Mouse (Mus musculus): ENCODE measurements at regions not wholly inside any gene's neighbourhood (a gene's known extent, or its start where the extent isn't known, plus 50 kb on each side); places are given as distances from the start of the nearest gene placed in this dataset.
A peak's percentile ranks its signal among the peaks of the same experiment; 100 is the strongest.
"Not testable (repeated sequence)": the region's sequence is repeated elsewhere in the genome, so short reads cannot be mapped to it uniquely, and the experiment has no call there.

DNA sequence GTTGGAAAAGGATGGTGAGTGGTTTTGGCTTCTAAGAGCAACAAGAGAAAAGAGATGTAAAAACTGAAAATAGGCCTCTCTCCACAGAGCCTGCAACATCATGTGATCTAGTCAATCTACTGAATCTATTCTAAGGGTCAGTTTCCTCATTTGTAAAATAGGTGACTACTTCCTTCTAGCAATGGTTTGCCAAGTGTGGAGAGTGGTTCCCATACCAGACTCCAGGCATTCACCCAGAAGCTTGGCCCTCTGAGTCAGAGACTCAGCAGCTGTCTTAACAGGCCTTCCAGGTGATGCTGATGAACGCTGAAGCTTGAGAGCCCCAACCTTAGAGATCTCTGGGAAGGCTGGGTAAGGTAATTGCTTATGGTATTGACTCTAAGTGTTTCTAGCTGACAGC, 98.9 kb upstream of the Klf4 start:
- no peak for ATAC-seq (ENCODE audit: low TSS enrichment)

DNA sequence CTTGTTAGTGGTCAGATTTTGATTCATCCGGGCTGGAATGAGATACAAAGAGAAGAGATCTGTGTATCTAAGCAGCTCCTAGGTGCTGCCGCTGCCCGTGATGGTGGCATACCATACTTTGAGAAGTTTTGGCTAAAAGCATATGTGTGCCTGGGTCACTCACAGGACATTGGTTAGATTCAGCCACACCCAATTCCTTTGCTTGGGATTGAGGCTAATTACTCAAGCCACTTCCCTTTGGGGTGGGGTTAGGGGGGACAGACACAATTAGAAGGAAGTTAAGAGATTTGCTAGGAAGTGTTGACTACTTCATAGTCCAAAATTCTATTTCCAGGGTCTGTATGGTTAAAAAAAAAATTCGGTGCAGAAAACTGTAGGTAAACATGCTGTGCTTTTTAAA, 97.9 kb upstream of the Klf4 start:
- ATAC-seq (ENCODE audit: low TSS enrichment) = not testable (repeated sequence)

- no peak for ATAC-seq (ENCODE audit: low TSS enrichment)
These were observed 92.5 kb upstream of the Klf4 start for GRCm38 (mm10) chr4:55624779-55625178.

DNA sequence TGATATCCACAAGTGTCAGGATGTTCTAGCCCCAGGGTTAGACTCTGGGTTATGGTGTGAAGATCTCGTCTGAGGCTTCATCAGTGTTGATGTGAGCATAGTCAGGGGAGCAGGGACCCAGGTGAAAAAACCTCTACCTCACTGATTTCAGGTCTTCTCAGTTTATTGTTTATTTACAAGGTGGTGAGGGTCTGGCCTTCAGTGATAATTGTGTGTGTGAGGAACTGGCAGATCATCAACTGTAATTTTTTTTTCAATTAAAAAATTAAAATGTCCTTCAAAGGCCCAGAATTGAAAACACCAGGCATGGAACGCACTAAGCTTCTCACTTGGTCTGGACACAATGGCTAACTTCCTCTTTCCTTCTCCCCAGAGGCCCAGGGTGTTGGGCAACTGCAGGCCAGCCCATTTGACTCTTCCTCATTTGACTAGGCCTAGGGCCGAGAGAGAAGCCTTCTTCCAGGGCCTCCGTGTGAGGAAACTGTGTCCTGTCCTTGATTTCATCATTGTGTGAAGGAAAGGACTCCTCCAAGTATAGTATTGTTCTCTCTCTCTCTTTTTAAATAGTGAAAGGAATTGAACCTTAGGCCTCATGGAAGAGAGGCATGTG, 91.0 kb upstream of the Klf4 start:
- ATAC-seq (ENCODE audit: low TSS enrichment) = peak; percentile 44; the same call in 1 of the 2 replicates

DNA sequence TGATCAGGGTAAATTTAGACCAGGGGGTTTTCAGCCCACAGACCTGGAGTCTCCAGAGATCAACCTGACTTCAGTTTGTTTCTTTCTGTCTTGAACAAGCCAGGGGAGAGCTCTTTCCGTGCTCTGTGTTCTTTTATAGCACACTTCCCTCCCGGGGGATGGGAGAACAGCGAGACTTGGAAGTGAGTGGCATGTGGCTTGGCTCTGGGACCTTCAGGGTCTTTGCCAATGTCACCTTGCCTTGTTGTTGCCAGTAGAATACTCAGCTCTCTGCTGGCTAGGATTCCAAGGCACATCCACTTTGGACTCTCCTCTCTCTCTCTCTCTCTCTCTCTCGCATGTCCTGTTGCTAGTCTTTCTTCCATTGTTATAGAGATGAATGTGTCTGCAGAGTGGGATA, 90.4 kb upstream of the Klf4 start:
- ATAC-seq (ENCODE audit: low TSS enrichment) = no peak

DNA sequence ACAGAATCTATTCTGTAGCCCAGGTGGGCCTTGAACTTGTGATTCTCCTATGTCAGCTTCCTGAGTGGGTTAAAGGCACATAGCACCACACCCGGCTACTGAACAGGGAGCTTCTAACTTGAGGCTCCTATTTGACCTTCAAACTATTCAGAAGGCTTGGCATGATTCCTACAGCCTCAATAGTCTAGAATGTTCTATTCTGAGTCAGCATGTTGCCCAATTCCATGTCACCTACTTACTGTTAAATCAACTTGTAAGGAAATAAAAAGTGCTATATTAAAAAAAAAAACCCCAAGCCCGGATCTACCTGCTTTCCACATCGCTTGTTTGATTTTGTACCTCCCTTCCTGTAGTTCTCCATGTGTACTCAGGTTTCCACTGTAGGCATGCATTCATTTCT, 87.6 kb upstream of the Klf4 start:
- no peak for ATAC-seq (ENCODE audit: low TSS enrichment)

DNA sequence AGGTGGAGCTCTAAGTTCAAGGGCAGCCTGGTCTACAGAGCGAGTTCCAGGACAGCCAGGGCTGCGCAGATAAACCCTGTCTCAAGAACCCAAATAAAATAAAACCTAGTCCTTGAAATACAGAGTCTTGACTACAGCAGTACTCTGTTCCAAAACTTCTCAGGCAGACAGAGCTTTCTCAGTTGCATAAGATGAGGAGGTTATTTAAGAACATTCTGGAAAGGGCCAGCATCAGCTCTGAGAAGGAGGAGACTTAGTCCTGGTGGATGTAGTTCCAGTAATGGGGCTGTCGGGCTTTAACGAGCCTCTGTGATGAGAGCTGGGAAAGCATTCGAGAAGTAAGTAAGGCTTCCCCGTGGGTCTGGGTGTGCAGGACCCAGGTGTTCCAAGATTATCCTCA, 83.5 kb upstream of the Klf4 start:
- ATAC-seq (ENCODE audit: low TSS enrichment) = peak; percentile 99

DNA sequence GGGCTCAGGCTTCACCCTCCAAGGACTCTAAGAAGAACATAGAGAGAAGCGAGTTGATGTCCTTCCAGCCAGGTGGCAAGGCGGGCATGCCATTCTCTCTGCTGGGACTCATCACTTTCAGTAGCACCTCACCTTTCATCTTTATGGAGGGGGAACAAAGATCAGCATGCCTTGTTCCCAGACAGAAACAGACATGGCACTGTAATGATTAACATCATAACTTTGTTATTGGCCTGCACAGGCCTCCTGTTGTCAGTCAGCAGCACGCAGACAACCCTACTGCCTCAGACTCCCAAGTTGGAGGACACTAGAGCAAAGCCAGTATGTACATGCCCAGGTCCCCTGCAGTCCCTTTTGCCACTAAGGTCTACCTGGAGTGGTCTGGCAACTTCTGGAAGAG, 81.3 kb upstream of the Klf4 start:
- ATAC-seq (ENCODE audit: low TSS enrichment) = no peak

- no peak for ATAC-seq (ENCODE audit: low TSS enrichment)
These were observed 78.7 kb upstream of the Klf4 start for GRCm38 (mm10) chr4:55610998-55611397.

DNA sequence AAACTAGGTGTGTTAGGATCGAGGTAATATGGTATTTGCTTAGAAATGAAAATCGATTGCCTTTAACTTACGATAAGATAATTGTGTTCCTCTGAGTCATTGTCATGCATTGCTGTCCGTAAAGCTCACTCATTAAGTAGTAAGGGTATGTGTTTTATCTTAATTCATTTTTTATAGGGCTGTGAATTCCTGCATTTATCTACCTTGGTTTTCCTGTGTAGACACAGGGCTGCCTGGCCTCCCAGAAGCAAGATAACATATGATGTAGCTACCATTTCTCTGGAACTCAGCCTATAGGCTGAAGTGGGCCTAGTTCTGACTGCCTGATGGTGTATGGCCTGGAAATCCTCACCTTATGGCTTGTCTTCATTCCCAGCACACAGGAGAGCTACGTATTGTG, 76.9 kb upstream of the Klf4 start:
- no peak for ATAC-seq (ENCODE audit: low TSS enrichment)

- ATAC-seq (ENCODE audit: low TSS enrichment) = no peak
These were observed 73.3 kb upstream of the Klf4 start for GRCm38 (mm10) chr4:55605541-55605940.

GRCm38 (mm10) chr4:55604915-55605314, 72.6 kb upstream of the Klf4 start:
- no peak for ATAC-seq (ENCODE audit: low TSS enrichment)

- ATAC-seq (ENCODE audit: low TSS enrichment) = no peak
These were observed 71.7 kb upstream of the Klf4 start for GRCm38 (mm10) chr4:55603821-55604435.

DNA sequence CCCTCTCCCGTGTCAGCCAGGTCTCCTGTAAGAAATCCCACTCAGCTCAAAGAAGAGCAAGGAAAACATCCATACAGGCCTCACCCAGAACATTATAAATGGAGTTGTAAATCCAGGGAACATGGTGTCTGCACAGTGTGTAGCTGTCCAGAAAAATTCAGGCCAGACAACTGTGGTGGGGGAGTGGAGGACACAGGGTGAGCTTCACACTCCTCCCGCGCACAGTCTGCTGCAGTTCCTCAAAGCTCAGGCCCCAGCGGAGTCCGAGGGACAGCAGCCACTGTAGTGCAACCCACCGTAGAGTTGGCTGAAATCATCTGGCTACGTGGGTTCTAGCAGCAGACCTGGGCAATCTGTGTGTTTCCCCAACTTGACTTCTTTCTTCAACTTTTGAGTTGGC, 62.9 kb upstream of the Klf4 start:
- peak; percentile 94 for ATAC-seq (ENCODE audit: low TSS enrichment)

- no peak for ATAC-seq (ENCODE audit: low TSS enrichment)
These were observed 62.4 kb upstream of the Klf4 start for GRCm38 (mm10) chr4:55594699-55595098.

- no peak for ATAC-seq (ENCODE audit: low TSS enrichment)
These were observed 60.9 kb upstream of the Klf4 start for GRCm38 (mm10) chr4:55593132-55593531.

DNA sequence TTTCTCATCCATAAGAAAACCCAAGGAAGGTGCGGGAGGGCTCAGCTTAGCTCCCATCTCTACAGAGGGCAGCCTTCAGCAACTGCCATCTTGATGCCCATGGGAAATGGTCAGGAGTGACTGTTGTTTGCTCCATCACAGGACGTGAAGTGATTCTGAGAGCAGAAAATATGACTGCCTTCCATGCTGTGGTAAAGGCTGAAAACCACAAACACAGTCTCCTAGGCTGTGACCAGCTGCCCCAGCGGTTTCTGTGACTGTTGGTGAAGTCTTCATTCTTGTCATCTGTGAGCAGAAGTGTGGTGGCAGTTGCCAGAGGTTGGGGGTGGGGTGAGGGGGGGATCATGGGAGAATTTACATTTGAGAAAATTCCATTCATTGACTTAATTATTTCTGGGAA, 53.9 kb upstream of the Klf4 start:
- no peak for ATAC-seq (ENCODE audit: low TSS enrichment)

DNA sequence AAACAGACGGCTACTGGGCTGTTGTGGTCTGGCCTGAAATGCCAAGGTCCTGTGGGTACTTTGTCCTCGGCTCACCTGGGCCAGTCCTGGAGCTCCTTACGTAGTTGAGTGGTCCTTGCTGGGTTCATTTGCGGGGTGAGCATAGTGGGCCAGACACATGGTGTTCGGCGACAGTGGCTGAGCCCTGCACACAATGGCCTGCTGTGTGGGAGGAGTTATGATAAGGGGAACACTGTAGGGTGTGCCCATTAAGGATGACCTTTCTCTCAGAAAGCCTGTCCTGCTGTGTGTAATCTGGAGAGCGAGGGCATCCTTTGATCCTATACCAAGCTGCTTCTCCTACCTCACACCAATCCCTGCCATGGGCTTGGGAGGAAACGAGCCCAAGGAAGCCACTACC, 51.3 kb upstream of the Klf4 start:
- no peak for ATAC-seq (ENCODE audit: low TSS enrichment)
